Mouse (Mus musculus) heart, postnatal 0 days (tissue): ENCODE data around the gene Fam131b. TPM values are rescaled to one million over a fixed set of nuclear protein-coding genes. Genes with fewer than 3 reads are reported as not detected.

ENCODE experiments used
- ATAC-seq: fragments of 200-750 bp; cut with Nextera tagmentation; 2 replicates; pipeline ENCODE4 v1.8.0; 2017; ENCODE audit warnings: low read depth, moderate number of reproducible peaks, moderate library complexity; ENCODE audit not compliant: insufficient read depth
- DNase-seq: peaks from one replicate; pipeline ENCODE4 v3.0.0-alpha.2; 2016; ENCODE audit warnings: low spot score
- H3K27ac ChIP-seq: fragments of 300-500 bp; sonication (generic); 2 replicates; pipeline ENCODE4 v1.5.1; 2014; ENCODE audit warnings: low read depth, mild to moderate bottlenecking
- H3K27me3 ChIP-seq: fragments of 300-500 bp; sonication (generic); 2 replicates; pipeline ENCODE4 v1.6.1; 2014; ENCODE audit warnings: low read length, mixed read lengths; ENCODE audit not compliant: control insufficient read depth, insufficient read depth
- H3K36me3 ChIP-seq: fragments of 300-500 bp; sonication (generic); replicated peaks from 2 replicates; pipeline ENCODE4 v1.6.1; 2014; ENCODE audit warnings: low read length, mixed read lengths; ENCODE audit not compliant: control insufficient read depth, insufficient read depth
- H3K4me1 ChIP-seq: fragments of 300-500 bp; sonication (generic); 2 replicates; pipeline ENCODE4 v1.6.1; 2014; ENCODE audit warnings: antibody characterized with exemption; ENCODE audit not compliant: control insufficient read depth, insufficient read depth
- H3K4me2 ChIP-seq: fragments of 300-500 bp; sonication (generic); 2 replicates; pipeline ENCODE4 v1.6.1; 2014; ENCODE audit warnings: low read depth, mild to moderate bottlenecking, low read length, moderate library complexity
- H3K4me3 ChIP-seq: fragments of 300-500 bp; sonication (generic); 2 replicates; pipeline ENCODE4 v1.5.1; 2014; ENCODE audit warnings: low read depth, low read length
- H3K9ac ChIP-seq: fragments of 300-500 bp; sonication (generic); replicated peaks from 2 replicates; pipeline ENCODE4 v1.6.1; 2014; ENCODE audit warnings: low read depth, low read length, mixed read lengths
- H3K9me3 ChIP-seq: fragments of 300-500 bp; sonication (generic); replicated peaks from 2 replicates; pipeline ENCODE4 v1.6.1; 2016; ENCODE audit warnings: low read length; ENCODE audit not compliant: control insufficient read depth
- CTCF ChIP-seq: IDR thresholded peaks from 2 replicates; pipeline ENCODE4 v1.5.1; 2016; ENCODE audit warnings: antibody characterized with exemption, control low read depth, low read depth
- EP300 ChIP-seq: IDR thresholded peaks from 2 replicates; pipeline ENCODE4 v1.6.1; 2016; ENCODE audit warnings: antibody characterized with exemption, low read depth
- WGBS: fragments of 180-500 bp; shearing (Covaris S2); extraction: QIAGEN DNeasy Blood & Tissue Kit; methylation state at CpG from one replicate; pipeline ENCODE4 v1.1.7; 2014; 5-methylcytosine and 5-hydroxymethylcytosine counted together
- polyA plus RNA-seq: library from polyadenylated mRNA; unstranded; fragments of >200 nt; fragmentation: Nextera tagmentation; extraction: Ambion mirVana; gene quantifications from 2 replicates; pipeline ENCODE4 v1.2.1, GENCODE M21; 2015
- total RNA-seq: library from RNA; depleted of rRNA; stranded (reverse); fragments of >200 nt; gene quantifications from 2 replicates; pipeline ENCODE4 v1.2.3, GENCODE M21; 2014; ENCODE audit warnings: low replicate concordance

Fam131b gene
- total and polyA plus RNA-seq, 2 experiments from 2014 or later, result 0.08 to 0.88 TPM

GRCm38 (mm10) chr6:42362497-42362896, 38.1 kb upstream of the Fam131b start:
- no peak for DNase-seq
- ATAC-seq, result 0 out of 2 replicates have a peak, but pooled peaks have one; percentile 2
- no peak for TF ChIP-seq CTCF
- TF ChIP-seq EP300, result no peak
- no peaks in the 10 kb centered on the region for H3K9me3 ChIP-seq
- no peaks in the 10 kb centered on the region for H3K27me3 ChIP-seq
- no peak overlapping the region for H3K4me3 ChIP-seq
- H3K27ac ChIP-seq, result peak overlapping the region; percentile 39
- WGBS, result 89% methylated on average over 1 of the region's 1 CpGs
- H3K4me2 ChIP-seq, result no peak overlapping the region
- peaks cover 41% of the 10 kb centered on the region for H3K36me3 ChIP-seq
- no peak overlapping the region for H3K9ac ChIP-seq
- H3K4me1 ChIP-seq, result peaks cover 44% of the 10 kb centered on the region

GRCm38 (mm10) chr6:42362074-42362473, 37.6 kb upstream of the Fam131b start:
- H3K27ac ChIP-seq, result peak overlapping the region; percentile 39
- peaks cover 45% of the 10 kb centered on the region for H3K36me3 ChIP-seq
- H3K4me3 ChIP-seq, result no peak overlapping the region
- no peak for TF ChIP-seq EP300
- no peak for TF ChIP-seq CTCF
- H3K9ac ChIP-seq, result no peak overlapping the region
- DNase-seq, result no peak
- WGBS, result 31% methylated on average over 1 of the region's 1 CpGs
- H3K4me2 ChIP-seq, result no peak overlapping the region
- no peaks in the 10 kb centered on the region for H3K9me3 ChIP-seq
- peaks cover 44% of the 10 kb centered on the region for H3K4me1 ChIP-seq
- H3K27me3 ChIP-seq, result no peaks in the 10 kb centered on the region
- ATAC-seq, result 0 out of 2 replicates have a peak, but pooled peaks have one; percentile 2

GRCm38 (mm10) chr6:42361041-42361895, 36.8 kb upstream of the Fam131b start:
- 80% methylated on average over 13 of the region's 13 CpGs for WGBS
- H3K9me3 ChIP-seq, result no peaks in the 10 kb centered on the region
- H3K4me2 ChIP-seq, result no peak overlapping the region
- no peak overlapping the region for H3K9ac ChIP-seq
- H3K36me3 ChIP-seq, result peaks cover 53% of the 10 kb centered on the region
- peaks cover 47% of the 10 kb centered on the region for H3K4me1 ChIP-seq
- H3K27me3 ChIP-seq, result no peaks in the 10 kb centered on the region
- no peak for DNase-seq
- ATAC-seq, result no peak
- no peak overlapping the region for H3K4me3 ChIP-seq
- TF ChIP-seq EP300 (no peak), CTCF (no peak)
- peak overlapping the region; percentile 39; the same call in 1 of the 2 replicates for H3K27ac ChIP-seq

GRCm38 (mm10) chr6:42360231-42360840, 35.9 kb upstream of the Fam131b start:
- Histone ChIP-seq H3K4me3 (no peak overlapping the region), H3K27me3 (no peaks in the 10 kb centered on the region), H3K36me3 (peaks cover 62% of the 10 kb centered on the region), H3K9ac (no peak overlapping the region), H3K4me1 (peaks cover 52% of the 10 kb centered on the region), H3K9me3 (no peaks in the 10 kb centered on the region), H3K27ac (peak overlapping the region; percentile 73), H3K4me2 (no peak overlapping the region)
- WGBS, result 75% methylated on average over 6 of the region's 6 CpGs
- ATAC-seq (no peak), DNase-seq (no peak)
- TF ChIP-seq EP300 (no peak), CTCF (no peak)

- DNase-seq (peak; percentile 70), ATAC-seq (peak; percentile 39)
- no peaks in the 10 kb centered on the region for H3K9me3 ChIP-seq
- peaks cover 70% of the 10 kb centered on the region for H3K36me3 ChIP-seq
- peaks cover 60% of the 10 kb centered on the region for H3K4me1 ChIP-seq
- no peak overlapping the region for H3K4me3 ChIP-seq
- H3K4me2 ChIP-seq, result no peak overlapping the region
- no peak overlapping the region for H3K9ac ChIP-seq
- WGBS, result 25% methylated on average over 9 of the region's 9 CpGs
- TF ChIP-seq CTCF, result no peak
- TF ChIP-seq EP300, result no peak
- no peaks in the 10 kb centered on the region for H3K27me3 ChIP-seq
- H3K27ac ChIP-seq, result peak overlapping the region; percentile 73
These were observed 35.1 kb upstream of the Fam131b start for GRCm38 (mm10) chr6:42359364-42360147.
